Mouse (Mus musculus): ENCODE results near the gene Rtn1. TPM values are rescaled to one million over a fixed set of nuclear protein-coding genes. Genes with fewer than 3 reads are reported as not detected.
A peak's percentile ranks its signal among the peaks of the same experiment; 100 is the strongest.

Rtn1 gene
- total RNA-seq, 2 experiments from 2014 or later, result 1,443 to 1,537 TPM

- DNase-seq (ENCODE audit: low spot score in 2 of 2), result peak in 1 of 2 experiments; percentile 56
- intact Hi-C loops (cut with DNase I), result loop anchor here (5.0 kb wide), 3 partner anchors 137 to 168 kb away; partner anchors contain the start of genes Jkamp, L3hypdh and Rtn1
Observed at GRCm38 (mm10) chr12:72239230-72239894, 169.5 kb downstream of the Rtn1 start.

- DNase-seq (ENCODE audit: low spot score in 2 of 2), result no peak
Observed at GRCm38 (mm10) chr12:72237251-72237650, 171.6 kb downstream of the Rtn1 start.

GRCm38 (mm10) chr12:72236564-72237011, 172.3 kb downstream of the Rtn1 start:
- intact Hi-C loops (cut with DNase I), result loop anchor here (2.0 to 5.0 kb wide), 4 partner anchors 134 to 524 kb away; partner anchors contain the start of genes Jkamp, L3hypdh and Rtn1
- peak; percentile 84 to 91 for DNase-seq (ENCODE audit: low spot score in 2 of 2)

More at GRCm38 (mm10) chr12:72237251-72237650, 171.6 kb downstream of the Rtn1 start:
- intact Hi-C loops (cut with DNase I), result loop anchor here (2.0 to 5.0 kb wide), 4 partner anchors 135 to 524 kb away; partner anchors contain the start of genes Jkamp, L3hypdh and Rtn1

GRCm38 (mm10) chr12:72235621-72236351, 173.1 kb downstream of the Rtn1 start:
- peak in 1 of 2 experiments; percentile 50 for DNase-seq (ENCODE audit: low spot score in 2 of 2)

GRCm38 (mm10) chr12:72234966-72235365, 173.9 kb downstream of the Rtn1 start:
- intact Hi-C loops (cut with DNase I), result loop anchor here (5.0 kb wide), 3 partner anchors 133 to 172 kb away; partner anchors contain the start of genes Jkamp, L3hypdh and Rtn1
- no peak for DNase-seq (ENCODE audit: low spot score in 2 of 2)

More at GRCm38 (mm10) chr12:72235621-72236351, 173.1 kb downstream of the Rtn1 start:
- intact Hi-C loops (cut with DNase I), result loop anchor here (2.0 to 5.0 kb wide), 4 partner anchors 133 to 525 kb away; partner anchors contain the start of genes Jkamp, L3hypdh and Rtn1

GRCm38 (mm10) chr12:72234151-72234550, 174.7 kb downstream of the Rtn1 start:
- intact Hi-C loops (cut with DNase I), result no loop called here

GRCm38 (mm10) chr12:72232826-72233790, 175.7 kb downstream of the Rtn1 start:
- intact Hi-C loops (cut with DNase I), result no loop called here
- no peak for DNase-seq (ENCODE audit: low spot score in 2 of 2)

More at GRCm38 (mm10) chr12:72234151-72234550, 174.7 kb downstream of the Rtn1 start:
- DNase-seq (ENCODE audit: low spot score in 2 of 2), result no peak

- intact Hi-C loops (cut with DNase I), result no loop called here
Observed at GRCm38 (mm10) chr12:72232176-72232575, 176.7 kb downstream of the Rtn1 start.

GRCm38 (mm10) chr12:72229451-72230196, 179.2 kb downstream of the Rtn1 start:
- DNase-seq (ENCODE audit: low spot score in 2 of 2), result no peak
- intact Hi-C loops (cut with DNase I), result no loop called here

More at GRCm38 (mm10) chr12:72232176-72232575, 176.7 kb downstream of the Rtn1 start:
- DNase-seq (ENCODE audit: low spot score in 2 of 2), result no peak

- intact Hi-C loops (cut with DNase I), result no loop called here
Observed at GRCm38 (mm10) chr12:72227731-72228130, 181.1 kb downstream of the Rtn1 start.

GRCm38 (mm10) chr12:72225371-72225770, 183.5 kb downstream of the Rtn1 start:
- intact Hi-C loops (cut with DNase I), result no loop called here
- DNase-seq (ENCODE audit: low spot score in 2 of 2), result no peak

More at GRCm38 (mm10) chr12:72227731-72228130, 181.1 kb downstream of the Rtn1 start:
- no peak for DNase-seq (ENCODE audit: low spot score in 2 of 2)

- DNase-seq (ENCODE audit: low spot score in 2 of 2), result no peak
- intact Hi-C loops (cut with DNase I), result no loop called here
Observed at GRCm38 (mm10) chr12:72223557-72224102, 185.2 kb downstream of the Rtn1 start.

- intact Hi-C loops (cut with DNase I), result no loop called here
- no peak for DNase-seq (ENCODE audit: low spot score in 2 of 2)
Observed at GRCm38 (mm10) chr12:72213554-72213953, 195.3 kb downstream of the Rtn1 start.

- intact Hi-C loops (cut with DNase I), result no loop called here
- DNase-seq (ENCODE audit: low spot score in 2 of 2), result no peak
Observed at GRCm38 (mm10) chr12:72200828-72201227, 208.0 kb downstream of the Rtn1 start.

GRCm38 (mm10) chr12:72197925-72198486, 210.8 kb downstream of the Rtn1 start:
- intact Hi-C loops (cut with DNase I), result no loop called here
- no peak for DNase-seq (ENCODE audit: low spot score in 2 of 2)

- intact Hi-C loops (cut with DNase I), result no loop called here
- DNase-seq (ENCODE audit: low spot score in 2 of 2), result no peak
Observed at GRCm38 (mm10) chr12:72197434-72197833, 211.4 kb downstream of the Rtn1 start.

GRCm38 (mm10) chr12:72184929-72185328, 223.9 kb downstream of the Rtn1 start, which contains the start of gene Ccdc175:
Gene Ccdc175 (minus strand): TSS chr12:72185029.
- no peak for DNase-seq (ENCODE audit: low spot score in 2 of 2)
- intact Hi-C loops (cut with DNase I), result no loop called here

- intact Hi-C loops (cut with DNase I), result no loop called here
- DNase-seq (ENCODE audit: low spot score in 2 of 2), result no peak
Observed at GRCm38 (mm10) chr12:72179561-72179960, 229.3 kb downstream of the Rtn1 start.
